Mouse (Mus musculus) ES-E14 (cell line): ENCODE data around the gene Erc2.

ENCODE experiments used
- HCFC1 ChIP-seq: IDR thresholded peaks from 2 replicates; pipeline ENCODE4 v1.6.1; 2012; ENCODE audit warnings: low read length, inconsistent platforms, borderline replicate concordance; ENCODE audit not compliant: insufficient read depth
- MAFK ChIP-seq: IDR thresholded peaks from 2 replicates; pipeline ENCODE4 v1.6.1; 2014; ENCODE audit warnings: mild to moderate bottlenecking, low read depth, low read length, inconsistent platforms; ENCODE audit not compliant: insufficient read depth

DNA sequence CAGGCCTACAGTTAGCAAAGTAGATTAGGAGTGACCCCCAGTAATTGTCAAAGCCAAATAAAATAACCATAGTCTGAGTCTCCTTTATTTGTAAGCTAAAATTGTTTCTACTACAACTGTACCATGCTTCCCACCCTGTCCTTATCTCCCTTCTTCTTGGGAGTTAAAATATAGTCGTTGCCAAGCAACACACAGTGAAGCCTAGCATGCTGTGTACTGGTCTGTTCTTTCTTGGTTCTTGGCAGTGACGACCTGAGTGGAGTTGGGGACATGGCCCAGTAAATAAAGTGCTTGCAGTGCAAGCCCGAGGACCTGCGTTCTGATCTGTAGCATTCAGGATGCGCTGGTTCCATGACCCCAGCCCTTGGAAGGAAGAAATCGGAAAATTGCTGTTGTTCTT, 608.3 kb downstream of the Erc2 start:
- TF ChIP-seq MAFK (no peak), HCFC1 (no peak)
